Mouse (Mus musculus): ENCODE results near the gene Lce3b. TPM values are rescaled to one million over a fixed set of nuclear protein-coding genes. Genes with fewer than 3 reads are reported as not detected.

Lce3b gene
- total RNA-seq (2021): not detected
- long read RNA-seq: 0 reads

DNA sequence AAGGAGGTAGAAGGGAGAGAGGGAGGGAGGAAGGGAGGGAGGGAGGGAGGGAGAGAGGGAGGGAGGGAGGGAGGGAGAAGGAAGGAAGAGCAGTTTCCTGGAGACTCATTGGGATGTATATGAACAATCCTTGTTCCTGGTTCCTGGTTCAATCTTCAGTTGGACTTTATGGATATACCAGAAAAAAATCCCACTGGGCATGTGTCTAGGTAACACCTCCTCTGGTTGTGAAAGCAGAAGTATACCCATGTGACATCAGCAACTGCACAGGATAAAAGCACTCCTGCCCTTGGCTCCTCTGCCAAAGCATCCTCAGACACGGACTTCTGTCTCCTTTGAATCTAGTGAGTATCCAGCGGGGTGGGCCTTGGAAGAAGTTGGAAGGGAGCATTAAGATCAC is at the start of gene Lce3b:
Gene Lce3b (plus strand): TSS at position 301 of the 400 bp plus-strand sequence.
- no peak for DNase-seq (ENCODE audit: low spot score in 2 of 2)

- no peak for DNase-seq (ENCODE audit: low spot score in 2 of 2)
Observed at GRCm38 (mm10) chr3:92894063-92894462, 38.7 kb upstream of the Lce3b start.

DNA sequence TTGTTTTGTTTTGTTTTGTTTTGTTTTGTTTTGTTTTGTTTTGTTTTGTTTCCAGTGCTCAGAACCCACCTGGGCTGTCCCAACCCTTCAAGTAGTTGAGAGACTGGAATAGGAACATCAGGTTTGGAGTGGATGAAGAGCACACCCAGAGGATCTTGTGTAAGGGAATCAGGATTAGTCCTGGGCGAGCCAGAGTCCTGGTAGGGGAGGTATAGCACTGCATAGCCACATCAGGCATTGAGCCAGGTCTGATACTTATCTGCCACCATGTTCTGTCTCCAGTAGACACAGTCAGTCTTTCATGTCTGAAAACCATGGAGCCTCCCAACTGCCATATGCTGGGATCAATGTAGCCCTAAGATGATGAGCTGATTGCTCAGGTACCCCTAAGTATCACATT is 38.3 kb upstream of the Lce3b start:
- DNase-seq (ENCODE audit: low spot score in 2 of 2): no peak

GRCm38 (mm10) chr3:92902992-92903391 is 29.8 kb upstream of the Lce3b start:
- DNase-seq (ENCODE audit: low spot score in 2 of 2): peak; percentile 24 to 45

- DNase-seq (ENCODE audit: low spot score in 2 of 2): peak in 1 of 2 experiments; percentile 11
Observed at GRCm38 (mm10) chr3:92903640-92904039, 29.1 kb upstream of the Lce3b start.

- DNase-seq (ENCODE audit: low spot score in 2 of 2): no peak
Observed at GRCm38 (mm10) chr3:92905182-92905581, 27.6 kb upstream of the Lce3b start.

DNA sequence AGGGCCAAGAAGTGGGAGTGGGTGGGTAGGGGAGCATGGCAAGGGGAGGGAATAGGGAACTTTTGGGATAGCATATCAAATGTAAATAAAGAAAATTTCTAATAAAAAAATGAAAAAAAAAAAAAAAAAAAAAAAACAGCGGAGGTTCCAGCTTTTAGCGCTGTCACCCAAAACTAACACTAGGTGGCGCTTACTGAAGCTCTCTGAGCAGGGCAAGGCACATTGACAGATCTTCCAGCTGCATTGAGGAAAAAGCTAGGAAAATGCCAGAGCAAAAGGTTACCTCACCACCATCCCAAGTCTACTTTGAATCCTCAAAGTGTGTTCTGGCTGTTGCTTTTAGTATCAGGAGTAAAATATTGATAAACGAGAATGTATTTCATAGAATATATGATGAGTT is 25.2 kb upstream of the Lce3b start:
- peak in 1 of 2 experiments; percentile 23 for DNase-seq (ENCODE audit: low spot score in 2 of 2)

DNA sequence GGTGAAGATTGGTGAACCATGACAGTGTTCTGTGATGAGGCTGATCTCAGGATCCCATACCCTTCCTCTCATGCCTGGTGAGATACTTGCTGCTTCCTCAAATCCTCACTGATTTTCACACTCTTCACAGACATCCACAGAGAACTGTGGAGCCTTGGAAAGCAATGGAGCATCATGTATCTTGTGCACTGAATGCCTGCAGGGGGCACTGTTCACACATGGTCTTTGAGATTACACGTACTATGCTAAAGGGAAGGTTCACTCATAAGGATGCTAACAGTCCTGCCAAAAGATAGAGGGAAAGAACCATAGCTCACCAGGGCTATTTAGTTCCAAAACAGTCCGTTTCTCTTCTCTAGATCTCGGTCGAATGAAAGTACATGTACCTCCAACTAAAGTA is 12.4 kb upstream of the Lce3b start:
- DNase-seq (ENCODE audit: low spot score in 2 of 2): peak in 1 of 2 experiments; percentile 22

DNA sequence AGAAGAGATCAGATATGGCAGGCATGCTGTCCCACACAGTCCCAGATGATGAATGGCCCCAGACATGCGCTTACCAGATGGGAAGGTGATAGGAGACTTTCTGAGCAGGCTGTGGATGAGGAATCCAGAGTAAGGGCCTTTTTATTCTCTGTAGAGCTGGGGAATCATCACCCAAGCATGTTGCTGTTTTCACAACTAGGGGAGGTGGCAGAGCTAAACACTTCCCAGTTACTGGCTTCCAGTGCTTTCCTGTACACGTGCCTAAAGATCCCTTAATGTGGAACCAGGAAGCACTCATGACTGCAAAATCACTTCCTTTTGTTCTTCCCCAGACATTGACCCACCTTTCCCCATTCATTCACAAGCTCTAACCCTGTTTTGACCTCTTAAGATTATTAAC is 6.6 kb upstream of the Lce3b start, which contains the start of gene Lce3a:
Gene Lce3a (minus strand): TSS at position 101 of the 400 bp plus-strand sequence.
- no peak for DNase-seq (ENCODE audit: low spot score in 2 of 2)

- DNase-seq (ENCODE audit: low spot score in 2 of 2): no peak
Observed at GRCm38 (mm10) chr3:92944186-92944585, 11.4 kb downstream of the Lce3b start, which contains the start of gene Lce3c. Gene Lce3c (plus strand): TSS chr3:92944486.

GRCm38 (mm10) chr3:92957090-92957489 is 24.3 kb downstream of the Lce3b start, which contains the start of gene Lce3d:
Gene Lce3d (plus strand): TSS chr3:92957390.
- no peak for DNase-seq (ENCODE audit: low spot score in 2 of 2)

- DNase-seq (ENCODE audit: low spot score in 2 of 2): no peak
Observed at GRCm38 (mm10) chr3:92966761-92967160, 34.0 kb downstream of the Lce3b start, which contains the start of gene Lce3e. Gene Lce3e (plus strand): TSS chr3:92967061.

DNA sequence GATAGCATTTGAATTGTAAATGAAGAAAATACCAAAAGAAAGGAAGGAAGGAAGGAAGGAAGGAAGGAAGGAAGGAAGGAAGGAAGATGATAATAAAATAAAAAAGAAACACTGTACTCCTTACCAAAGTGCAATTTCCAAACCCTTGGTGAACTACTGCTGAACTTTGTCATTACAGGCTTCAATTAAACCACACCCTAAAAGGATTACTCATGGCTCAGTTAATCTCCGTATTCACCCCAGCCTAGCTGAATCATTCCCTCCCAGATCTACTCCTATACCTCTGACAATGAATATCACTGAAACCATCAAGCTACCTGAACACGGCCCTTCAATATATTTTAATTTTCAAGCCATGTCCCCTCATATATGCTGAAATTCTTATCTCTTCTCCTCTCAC is 45.7 kb downstream of the Lce3b start:
- DNase-seq (ENCODE audit: low spot score in 2 of 2): no peak

Other genes starting within 250 kb of the Lce3b start
- gene Lce1d, start 245.8 kb upstream of the Lce3b start, total RNA-seq (2021): not detected
- gene Lce1e, start 223.9 kb upstream of the Lce3b start, total RNA-seq (2021): not detected
- gene Lce1f, start 212.6 kb upstream of the Lce3b start, total RNA-seq (2021): not detected
- not detected for gene Gm38119, start 193.9 kb upstream of the Lce3b start, total RNA-seq (2021)
- not detected for gene Lce1g, start 180.6 kb upstream of the Lce3b start, total RNA-seq (2021)
- gene Lce1h, start 167.9 kb upstream of the Lce3b start, total RNA-seq (2021): not detected
- gene Lce1i, start 154.1 kb upstream of the Lce3b start, total RNA-seq (2021): not detected
- gene Lce1j, start 142.5 kb upstream of the Lce3b start, total RNA-seq (2021): not detected
- gene Lce1k, start 125.1 kb upstream of the Lce3b start, total RNA-seq (2021): not detected
- not detected for gene Kprp, start 105.7 kb upstream of the Lce3b start, total RNA-seq (2021)
- not detected for gene Lce1l, start 81.7 kb upstream of the Lce3b start, total RNA-seq (2021)
- not detected for gene 2310050C09Rik, start 62.8 kb upstream of the Lce3b start, total RNA-seq (2021)
- gene Lce3a, start 6.7 kb upstream of the Lce3b start, total RNA-seq (2021): not detected
- gene Lce3c, start 11.5 kb downstream of the Lce3b start, total RNA-seq (2021): not detected
- gene Lce3d, start 24.4 kb downstream of the Lce3b start, total RNA-seq (2021): not detected
- not detected for gene Lce3e, start 34.1 kb downstream of the Lce3b start, total RNA-seq (2021)
- not detected for gene Lce3f, start 59.2 kb downstream of the Lce3b start, total RNA-seq (2021)
- not detected for gene Crct1, start 82.7 kb downstream of the Lce3b start, total RNA-seq (2021)
- not detected for gene Lce1m, start 86.1 kb downstream of the Lce3b start, total RNA-seq (2021)
- not detected for gene Gm4858, start 135.8 kb downstream of the Lce3b start, total RNA-seq (2021)
- gene Crnn, start 211.8 kb downstream of the Lce3b start, total RNA-seq (2021): not detected